Mouse (Mus musculus) urinary bladder, postnatal 36 days (tissue): ENCODE measurements at regions not wholly inside any gene's neighbourhood (a gene's known extent, or its start where the extent isn't known, plus 50 kb on each side); places are given as distances from the start of the nearest gene placed in this dataset.
"Not testable (repeated sequence)": the region's sequence is repeated elsewhere in the genome, so short reads cannot be mapped to it uniquely, and the experiment has no call there.

Experiments
- DNase-seq, 2 experiments: peaks; one replicate each; pipeline ENCODE4 v3.0.0; 2022; ENCODE audit warnings: low spot score in 2 of 2, mixed read lengths in 1 of 2

DNA sequence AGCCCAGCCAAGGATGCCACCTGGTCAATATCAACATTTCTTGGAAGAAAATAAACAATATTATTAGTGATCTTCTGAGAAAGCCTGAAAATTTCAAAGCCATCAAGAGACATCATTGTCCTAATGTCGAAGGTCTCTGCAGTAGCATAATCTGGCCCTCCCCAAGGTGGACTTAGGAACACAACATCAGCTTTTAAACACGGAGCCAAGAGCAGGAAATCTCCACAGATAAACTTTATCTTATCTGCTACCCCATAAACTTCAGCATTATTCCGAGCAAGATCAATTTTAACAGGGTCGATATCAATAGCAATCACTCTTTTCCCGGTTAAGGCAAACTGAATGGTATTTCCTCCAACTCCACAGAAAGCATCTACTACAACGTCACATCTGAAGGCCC, 1691.2 kb upstream of the 5930422O12Rik start:
- DNase-seq = not testable (repeated sequence)

DNA sequence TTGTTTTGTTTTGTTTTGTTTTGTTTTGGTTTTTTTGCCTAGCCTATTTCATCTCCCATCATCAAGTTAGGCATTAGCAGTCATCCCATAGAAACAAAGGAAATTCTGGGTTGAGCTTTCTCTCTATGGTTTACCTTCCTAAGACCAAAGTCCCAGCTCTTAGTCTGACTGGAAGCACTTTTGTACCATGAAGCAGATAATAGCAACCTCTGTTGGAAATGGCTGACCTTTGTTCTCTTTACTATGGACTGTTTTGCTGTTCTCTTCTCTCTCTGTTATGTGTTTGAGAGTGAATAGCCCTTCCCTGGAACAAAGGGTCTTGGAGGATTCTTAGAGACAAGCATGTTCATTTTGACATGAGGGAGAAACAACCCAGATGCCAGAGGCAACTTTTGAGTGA, 1681.7 kb upstream of the 5930422O12Rik start:
- no peak for DNase-seq

DNA sequence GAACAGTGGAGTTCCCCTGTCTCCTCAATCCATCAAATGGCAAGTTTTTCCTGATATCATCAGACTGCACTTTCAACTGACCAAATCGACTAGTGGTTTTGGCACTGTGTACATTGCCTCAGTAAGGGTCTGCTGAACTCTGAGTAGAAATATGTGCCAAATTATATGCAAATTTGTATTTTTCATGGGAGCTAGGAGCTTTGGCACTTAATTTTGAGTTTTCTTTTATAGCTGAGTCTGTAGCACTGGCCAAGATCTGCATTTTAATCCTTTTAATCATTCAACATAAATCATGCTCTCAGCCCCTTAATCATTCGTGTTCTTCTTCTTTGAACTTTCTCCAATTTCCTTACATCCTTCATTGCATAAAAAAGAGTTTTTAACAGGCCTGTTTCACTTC, 1678.5 kb upstream of the 5930422O12Rik start:
- DNase-seq = no peak

DNA sequence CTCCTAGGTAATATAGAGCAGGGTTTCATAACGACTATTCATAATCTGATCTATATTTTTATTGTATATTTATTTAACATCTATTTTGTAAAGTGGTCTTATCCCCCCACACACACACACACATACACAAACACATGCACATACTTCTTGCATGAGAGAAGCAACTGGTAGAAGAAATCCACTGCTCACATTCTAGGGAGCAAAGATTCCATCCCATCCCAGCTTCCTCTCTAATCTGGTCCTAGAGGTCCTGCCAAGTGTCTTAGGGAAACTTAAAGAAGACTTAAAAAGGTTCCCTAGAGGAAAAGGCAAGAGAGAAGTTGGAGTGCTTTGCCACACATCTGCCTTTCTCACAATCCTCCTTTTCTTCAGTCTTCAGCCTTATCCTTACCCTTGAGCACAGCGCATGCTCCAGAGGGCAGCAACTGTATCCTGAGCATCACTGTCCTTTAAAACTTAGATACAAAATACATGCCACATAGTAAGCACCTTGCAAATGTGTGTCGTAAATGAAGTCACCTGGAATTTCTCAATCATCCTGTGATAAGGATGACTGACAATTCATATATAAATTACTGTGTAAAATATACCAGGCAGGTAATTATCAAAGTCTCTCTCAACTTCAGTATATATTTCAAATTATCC, 1677.9 kb upstream of the 5930422O12Rik start:
- DNase-seq = no peak

DNA sequence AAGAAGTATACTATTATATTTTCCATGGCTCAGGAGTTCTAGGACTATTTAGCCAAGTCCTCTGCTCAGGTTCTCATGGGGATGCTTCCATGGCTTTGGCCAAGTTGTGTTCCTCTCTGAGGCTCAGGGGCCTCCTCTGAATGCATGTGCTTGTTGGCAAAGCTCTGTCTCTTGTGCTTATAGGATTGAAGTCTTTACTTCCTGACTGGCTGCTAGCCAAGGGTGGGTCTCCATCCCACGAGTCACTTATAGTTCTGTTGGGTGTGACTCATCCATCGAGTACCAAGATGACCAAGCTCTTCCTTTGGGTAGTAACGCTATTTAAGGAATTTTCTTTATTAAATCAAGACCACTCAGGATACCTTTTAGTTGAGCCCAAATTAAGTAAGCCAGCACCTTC, 1672.8 kb upstream of the 5930422O12Rik start:
- no peak for DNase-seq

DNA sequence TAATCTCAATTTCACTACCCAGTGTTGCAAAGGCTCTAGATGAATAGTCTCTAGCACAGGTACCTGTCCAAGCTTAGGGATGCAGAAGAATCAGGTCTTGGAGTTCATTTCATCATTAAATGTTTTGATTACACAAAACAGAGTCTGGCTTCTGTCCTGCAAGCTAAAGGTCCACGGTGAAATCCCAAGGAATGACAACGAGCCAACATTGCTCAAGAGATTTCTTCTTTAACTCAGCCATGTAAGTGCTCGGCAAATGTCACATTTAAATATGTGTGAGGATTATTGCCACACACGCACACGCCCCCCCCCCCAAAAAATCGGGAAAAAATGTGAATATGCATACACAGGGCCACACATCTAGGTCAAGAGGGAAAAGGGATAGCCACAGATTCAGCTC, 1666.4 kb upstream of the 5930422O12Rik start:
- no peak for DNase-seq
